11 mouse cellular contexts compared by ENCODE assay signal in the genomic region with DNA sequence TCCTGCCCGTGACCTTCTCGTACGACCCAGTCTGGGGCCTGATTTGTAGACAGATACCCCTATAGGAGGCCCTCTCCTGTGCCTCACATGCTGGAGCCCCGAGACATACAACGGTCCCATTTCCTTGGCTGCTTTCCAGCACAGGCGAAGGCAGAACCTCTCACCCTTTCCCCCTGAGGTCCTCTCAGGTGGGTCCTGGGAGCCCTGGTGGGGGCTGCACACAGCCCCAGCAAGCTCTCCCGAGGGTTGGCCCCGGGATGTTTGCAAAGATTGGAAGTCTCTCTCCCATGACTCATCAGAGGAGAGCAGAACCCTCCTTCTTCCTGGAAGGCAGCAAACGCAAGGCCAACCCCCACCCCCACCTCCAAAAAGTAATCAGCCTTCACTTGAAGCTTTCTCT. TPM values are rescaled to one million over a fixed set of nuclear protein-coding genes. Genes with fewer than 3 reads are reported as not detected.
DNase-seq lines count a peak whose midpoint lies in the region; ATAC-seq and TF ChIP-seq lines count a peak whose summit lies in the region.
"Had no signal": no experiment of that assay in that cellular context is flagged by ENCODE, and none has a peak within 500 bp of the region (broad histone marks: within the 10 kb centered on the region; RNA-seq: fewer than 3 reads in every experiment).

No protein-coding gene starts in this region.

- peak overlapping the region; percentile 38 for H3K4me2 ChIP-seq in heart, embryonic 13.5 days
- peak overlapping the region; percentile 38 for H3K4me2 ChIP-seq in stomach, embryonic 15.5 days
- H3K4me2 ChIP-seq: midbrain, embryonic 12.5 days had no signal

- peak overlapping the region; percentile 63 for H3K9ac ChIP-seq in heart, embryonic 13.5 days
- no peak overlapping the region for H3K9ac ChIP-seq in stomach, embryonic 15.5 days
- H3K9ac ChIP-seq: midbrain, embryonic 12.5 days had no signal

- TF ChIP-seq POLR2A in thymus, adult 2 months (IDR thresholded peaks at IDR 0.05; ENCODE audit: control insufficient read depth, extremely low read depth, insufficient read depth, low read length, poor library complexity), result no peak

- TF ChIP-seq CTCF in thymus, adult 2 months (IDR thresholded peaks at IDR 0.05; ENCODE audit: borderline replicate concordance, control insufficient read depth, extremely low read depth, insufficient read depth, low read length, poor library complexity), result no peak

- no peak overlapping the region for H3K27ac ChIP-seq in thymus, adult 2 months (ENCODE audit: control insufficient read depth, insufficient read depth, low read length)
- H3K27ac ChIP-seq in heart, embryonic 13.5 days (replicated peaks), result peak overlapping the region; percentile 78
- H3K27ac ChIP-seq in stomach, embryonic 15.5 days, result peak overlapping the region; percentile 78
- H3K27ac ChIP-seq: midbrain, embryonic 12.5 days had no signal

- no peaks in the 10 kb centered on the region for H3K36me3 ChIP-seq in thymus, adult 2 months (ENCODE audit: control insufficient read depth, insufficient read depth, low read length)
- H3K36me3 ChIP-seq in heart, embryonic 13.5 days, result no peaks in the 10 kb centered on the region
- H3K36me3 ChIP-seq in stomach, embryonic 15.5 days, result no peaks in the 10 kb centered on the region
- H3K36me3 ChIP-seq: G1E; midbrain, embryonic 12.5 days had no signal

- WGBS in thymus, adult 2 months, result 13% methylated on average over 9 of the region's 9 CpGs
- 22% methylated on average over 9 of the region's 9 CpGs for WGBS in heart, embryonic 13.5 days
- WGBS in stomach, embryonic 15.5 days, result 24% methylated on average over 9 of the region's 9 CpGs

- peak; percentile 62 for DNase-seq in cerebellum, adult 9-11 months
- DNase-seq in cerebellum, postnatal 4 days (ENCODE audit: low spot score in 2 of 2), result no peak
- peak; percentile 21 for DNase-seq in thymus, postnatal 0 days (ENCODE audit: low spot score)
- DNase-seq in thymus, adult 2 months, result no peak
- DNase-seq in spleen, postnatal 4 days (ENCODE audit: low spot score in 2 of 2), result no peak
- DNase-seq: gastrocnemius, postnatal 14 days had no signal

- H3K4me3 ChIP-seq in thymus, adult 2 months (ENCODE audit: control insufficient read depth, insufficient read depth, low read length), result no peak overlapping the region
- H3K4me3 ChIP-seq in heart, embryonic 13.5 days, result 0 out of 2 replicates have a peak overlapping the region, but pooled peaks have one; percentile 3
- no peak overlapping the region for H3K4me3 ChIP-seq in stomach, embryonic 15.5 days (replicated peaks)
- H3K4me3 ChIP-seq: midbrain, embryonic 12.5 days had no signal

- peaks cover 22% of the 10 kb centered on the region for H3K4me1 ChIP-seq in thymus, adult 2 months (replicated peaks; ENCODE audit: control insufficient read depth, insufficient read depth, low read length)
- peaks cover 56% of the 10 kb centered on the region for H3K4me1 ChIP-seq in heart, embryonic 13.5 days
- H3K4me1 ChIP-seq in stomach, embryonic 15.5 days, result peaks cover 28% of the 10 kb centered on the region

- ATAC-seq in heart, embryonic 13.5 days (ENCODE audit: extremely low read depth, insufficient number of reproducible peaks, low FRiP score, low TSS enrichment), result no peak
- peak; percentile 63; the same call in 1 of the 2 replicates for ATAC-seq in stomach, embryonic 15.5 days (ENCODE audit: insufficient read depth, low FRiP score, low read depth)
- no peak for ATAC-seq in megakaryocyte, adult 5-6 weeks (ENCODE audit: poor library complexity, severe bottlenecking)

- H3K9me3 ChIP-seq in heart, embryonic 13.5 days, result peaks cover 3% of the 10 kb centered on the region
- H3K9me3 ChIP-seq in stomach, embryonic 15.5 days, result no peaks in the 10 kb centered on the region
- H3K9me3 ChIP-seq: midbrain, embryonic 12.5 days had no signal

- H3K27me3 ChIP-seq in thymus, adult 2 months (ENCODE audit: control insufficient read depth, insufficient read depth, low read length), result no peaks in the 10 kb centered on the region
- no peaks in the 10 kb centered on the region for H3K27me3 ChIP-seq in heart, embryonic 13.5 days (replicated peaks)
- H3K27me3 ChIP-seq in stomach, embryonic 15.5 days (replicated peaks), result no peaks in the 10 kb centered on the region

RNA-seq across cellular contexts. Expression of gene Atp2a2, which starts 9.4 kb away (rescaled TPM):
- 20.2 and 22.6 TPM in 2 replicates for polyA plus RNA-seq in thymus, postnatal 0 days (2015; fragmentation: Nextera tagmentation; extraction: Ambion mirVana)
- polyA plus RNA-seq in thymus, adult 2 months (2012; rRNA removed), result 84.7 and 175 TPM in 2 replicates
- 221 and 227 TPM in 2 replicates for polyA plus RNA-seq in heart, embryonic 13.5 days (2015; fragmentation: Nextera tagmentation; extraction: Ambion mirVana)
- polyA plus RNA-seq in stomach, embryonic 15.5 days (2015; fragmentation: Nextera tagmentation; extraction: Ambion mirVana), result 33.5 and 35.7 TPM in 2 replicates
- total RNA-seq in megakaryocyte, adult 5-6 weeks (2015), result 47.1 and 47.5 TPM in 2 replicates
- total RNA-seq in megakaryocyte, adult 5-6 weeks (2017), result 65.0 and 65.8 TPM in 2 replicates

Comparison
In these comparisons a context has a peak if more than half of its experiments do, and no peak if none do; other contexts are left out.
1. DNase-seq: peak in cerebellum, adult 9-11 months (single experiment) and thymus, postnatal 0 days (single experiment); none in cerebellum, postnatal 4 days (0 of 2), thymus, adult 2 months (single experiment) and spleen, postnatal 4 days (0 of 2).